Mouse (Mus musculus) lung, adult 2 months (tissue): ENCODE measurements at regions not wholly inside any gene's neighbourhood (a gene's known extent, or its start where the extent isn't known, plus 50 kb on each side); places are given as distances from the start of the nearest gene placed in this dataset.

Experiments
- CTCF ChIP-seq: fragments of 200-500 bp; IDR thresholded peaks from 2 replicates; pipeline ENCODE4 v1.5.1; 2011; ENCODE audit warnings: mild to moderate bottlenecking, low read length, control low read depth; ENCODE audit not compliant: insufficient read depth
- POLR2A ChIP-seq: fragments of 200-500 bp; IDR thresholded peaks from 2 replicates; pipeline ENCODE4 v1.6.1; 2011; ENCODE audit warnings: low read depth, mild to moderate bottlenecking, control low read depth, low read length, borderline replicate concordance; ENCODE audit errors: extremely low read depth

DNA sequence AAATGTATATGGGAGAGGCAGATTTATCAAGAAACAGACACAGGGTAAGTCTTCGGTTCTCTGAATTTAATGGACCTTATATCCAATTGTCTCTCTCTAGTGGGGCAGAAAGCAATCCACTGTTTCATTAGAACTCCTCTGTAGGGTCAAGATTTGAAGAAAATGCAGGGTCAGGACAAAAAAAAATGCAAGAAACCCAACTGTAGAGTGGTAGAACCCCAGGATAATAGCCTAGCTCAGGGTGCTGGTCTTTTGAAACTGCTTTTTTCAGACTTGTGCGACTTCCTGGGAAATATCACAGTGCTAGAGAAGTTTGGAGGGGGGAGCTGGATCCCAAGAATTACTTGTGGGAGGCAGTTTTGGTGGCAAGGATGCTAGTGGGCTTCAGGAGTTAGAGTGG lies 162.0 kb downstream of the Barhl2 start:
- TF ChIP-seq POLR2A (no peak), CTCF (no peak)
